Mouse (Mus musculus) G1E (cell line): ENCODE measurements around the gene Rnf152. TPM values are rescaled to one million over a fixed set of nuclear protein-coding genes. Genes with fewer than 3 reads are reported as not detected.

ENCODE experiments used
- ATAC-seq: 2 replicates; pipeline ENCODE4 v1.8.0; 2016; ENCODE audit warnings: mild to moderate bottlenecking; ENCODE audit not compliant: insufficient number of reproducible peaks, poor library complexity, low FRiP score, severe bottlenecking; ENCODE audit errors: extremely low read depth
- DNase-seq: peaks from one replicate; pipeline ENCODE4 v3.0.0; 2012; ENCODE audit warnings: low spot score
- H3K27me3 ChIP-seq: 2 replicates; pipeline ENCODE4 v1.6.1; 2012; ENCODE audit warnings: mild to moderate bottlenecking, low read length, inconsistent platforms; ENCODE audit not compliant: insufficient read depth
- H3K36me3 ChIP-seq: replicated peaks from 2 replicates; pipeline ENCODE3; 2012; ENCODE audit warnings: mild to moderate bottlenecking, inconsistent platforms
- H3K4me1 ChIP-seq: 2 replicates; pipeline ENCODE4 v1.6.1; 2012; ENCODE audit warnings: low read depth, low read length, inconsistent platforms, mixed read lengths; ENCODE audit not compliant: insufficient read depth
- H3K4me3 ChIP-seq: 2 replicates; pipeline ENCODE4 v1.5.1; 2012; ENCODE audit warnings: low read depth, mild to moderate bottlenecking, inconsistent platforms, low read length, moderate library complexity, mixed read lengths
- H3K9me3 ChIP-seq: replicated peaks from 2 replicates; pipeline ENCODE4 v1.6.1; 2012; ENCODE audit warnings: inconsistent platforms
- CTCF ChIP-seq: IDR thresholded peaks from 2 replicates; pipeline ENCODE4 v1.5.1; 2012; ENCODE audit warnings: low read depth, low read length, inconsistent platforms, mixed read lengths
- GATA1 ChIP-seq: IDR thresholded peaks from 2 replicates; pipeline ENCODE4 v1.6.1; 2012; ENCODE audit warnings: borderline replicate concordance, low read length, inconsistent platforms, mixed read lengths
- GATA2 ChIP-seq: IDR thresholded peaks from 2 replicates; pipeline ENCODE4 v1.6.1; 2012; ENCODE audit warnings: low read depth, low read length, inconsistent platforms, borderline replicate concordance
- POLR2AphosphoS5 ChIP-seq: IDR thresholded peaks from 2 replicates; pipeline ENCODE4 v1.6.1; 2012; ENCODE audit warnings: low read depth, low read length, inconsistent platforms; ENCODE audit not compliant: insufficient replicate concordance
- TAL1 ChIP-seq: conservative IDR thresholded peaks from 2 replicates; pipeline ENCODE4 v1.6.1; 2012; ENCODE audit warnings: low read depth, low read length, inconsistent platforms, mixed read lengths
- polyA plus RNA-seq: library from polyadenylated mRNA; stranded (reverse); fragments of >175 nt; gene quantifications from 2 replicates; pipeline ENCODE4 v1.2.3, GENCODE M21; 2012
- total RNA-seq, 2 experiments: library from RNA; stranded (forward) in 1 of 2; stranded (reverse) in 1 of 2; fragments of 200-1000 nt in 1 of 2; fragments of >200 nt in 1 of 2; fragmentation: Nextera tagmentation in 1 of 2; gene quantifications; 2 replicates each; pipeline ENCODE4 v1.2.3; 2014 to 2017

The Rnf152 gene
- total and polyA plus RNA-seq, 3 experiments: 0.11 TPM; not detected in 2

- Histone ChIP-seq H3K27me3 (no peaks in the 10 kb centered on the region), H3K4me3 (no peak overlapping the region), H3K4me1 (no peaks in the 10 kb centered on the region), H3K9me3 (peaks cover 33% of the 10 kb centered on the region), H3K36me3 (no peaks in the 10 kb centered on the region)
- ATAC-seq (no peak), DNase-seq (no peak)
- no peak for TF ChIP-seq POLR2AphosphoS5
- no peak for TF ChIP-seq CTCF
- no peak for TF ChIP-seq TAL1
- TF ChIP-seq GATA1: no peak
- no peak for TF ChIP-seq GATA2
These were observed 20.4 kb downstream of the Rnf152 start for GRCm38 (mm10) chr1:105336096-105336495.

- no peak for ATAC-seq
- Histone ChIP-seq H3K9me3 (peaks cover 28% of the 10 kb centered on the region), H3K27me3 (no peaks in the 10 kb centered on the region), H3K4me1 (no peaks in the 10 kb centered on the region), H3K36me3 (no peaks in the 10 kb centered on the region), H3K4me3 (no peak overlapping the region)
- TF ChIP-seq CTCF (no peak), GATA1 (no peak), GATA2 (no peak), TAL1 (no peak), POLR2AphosphoS5 (no peak)
- DNase-seq: no peak
These were observed 24.3 kb downstream of the Rnf152 start for GRCm38 (mm10) chr1:105332087-105332731.

DNA sequence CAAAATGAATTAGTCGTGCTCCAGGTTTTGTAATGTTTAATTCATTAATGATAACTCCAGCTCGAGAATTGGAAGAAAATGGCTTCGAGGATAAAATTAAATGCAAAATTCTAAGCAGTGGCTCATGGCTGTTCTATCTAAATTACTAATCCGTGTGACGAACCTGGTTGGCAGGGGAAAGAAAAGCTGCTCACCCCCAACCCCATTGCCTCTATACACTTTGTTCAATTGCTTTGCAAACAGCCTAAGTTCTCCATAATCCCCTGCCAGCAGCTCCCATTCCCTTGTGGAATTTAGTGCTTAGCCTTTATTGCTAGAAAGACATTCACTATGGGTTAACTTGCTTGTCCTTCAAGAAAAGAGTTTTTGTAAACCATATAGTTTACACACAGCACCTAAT lies 24.9 kb downstream of the Rnf152 start:
- no peak for ATAC-seq
- Histone ChIP-seq H3K36me3 (no peaks in the 10 kb centered on the region), H3K4me3 (no peak overlapping the region), H3K4me1 (no peaks in the 10 kb centered on the region), H3K9me3 (peaks cover 30% of the 10 kb centered on the region), H3K27me3 (no peaks in the 10 kb centered on the region)
- TF ChIP-seq CTCF: no peak
- no peak for TF ChIP-seq GATA1
- TF ChIP-seq TAL1: no peak
- TF ChIP-seq POLR2AphosphoS5: no peak
- TF ChIP-seq GATA2: no peak
- no peak for DNase-seq

DNA sequence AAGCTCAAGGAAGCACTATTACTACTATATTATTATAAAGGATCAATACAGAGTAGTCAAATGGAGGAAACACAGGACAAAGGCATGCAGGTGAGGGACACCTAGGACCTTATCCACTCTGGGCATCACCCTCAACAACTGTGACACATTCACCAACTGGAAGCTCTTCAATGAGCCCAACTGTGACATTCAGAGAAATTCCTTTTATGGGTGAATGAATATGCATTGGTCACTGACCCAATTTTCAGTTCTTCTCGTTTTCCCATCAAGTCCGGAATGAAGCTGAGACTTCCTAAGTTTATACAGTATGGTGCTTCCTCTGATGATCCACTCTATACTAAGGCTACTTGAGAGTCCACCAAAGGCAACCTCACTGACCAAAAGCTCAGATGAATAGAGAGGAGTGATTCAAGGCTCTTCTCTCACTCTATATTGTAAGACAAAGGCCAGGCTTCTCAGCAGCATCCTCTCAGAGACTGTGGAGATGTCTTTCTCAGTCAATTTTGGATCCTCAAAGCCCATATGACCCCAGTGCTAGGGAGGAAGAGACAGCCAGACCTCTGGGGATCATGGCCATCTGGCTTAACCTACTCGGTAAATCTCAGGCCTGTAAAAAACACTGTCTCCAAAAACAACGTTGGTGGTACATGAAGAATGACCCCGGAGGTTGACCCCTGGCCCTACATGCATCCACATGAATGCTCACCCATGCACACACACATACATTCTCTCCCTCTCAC lies 25.8 kb downstream of the Rnf152 start:
- no peaks in the 10 kb centered on the region for H3K36me3 ChIP-seq
- H3K27me3 ChIP-seq: no peaks in the 10 kb centered on the region
- DNase-seq: no peak
- TF ChIP-seq POLR2AphosphoS5 (no peak), TAL1 (no peak), GATA2 (no peak), CTCF (no peak), GATA1 (no peak)
- H3K4me3 ChIP-seq: no peak overlapping the region
- H3K4me1 ChIP-seq: no peaks in the 10 kb centered on the region
- H3K9me3 ChIP-seq: peaks cover 26% of the 10 kb centered on the region
- no peak for ATAC-seq

DNA sequence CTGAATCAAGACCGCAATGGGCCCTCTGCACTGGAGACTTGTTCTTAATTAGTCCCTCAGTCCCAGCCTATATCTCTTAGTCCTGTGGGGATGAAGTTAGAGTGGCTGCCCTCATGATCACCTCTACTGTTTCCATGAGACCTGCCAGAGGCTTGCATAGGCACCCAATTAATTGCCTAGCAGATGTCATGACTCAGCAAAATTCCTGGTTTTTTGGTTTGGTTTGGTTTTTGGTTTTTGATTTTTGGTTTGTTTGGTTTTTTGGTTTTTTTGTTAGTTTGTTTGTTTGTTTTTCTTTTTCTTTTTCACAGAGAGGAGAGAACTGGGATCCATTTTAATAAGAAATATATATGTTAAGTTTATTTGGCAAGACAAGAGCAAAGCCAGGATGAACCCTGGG lies 28.7 kb downstream of the Rnf152 start:
- no peaks in the 10 kb centered on the region for H3K4me1 ChIP-seq
- no peak for TF ChIP-seq GATA2
- TF ChIP-seq GATA1: no peak
- TF ChIP-seq TAL1: no peak
- TF ChIP-seq POLR2AphosphoS5: no peak
- no peak for TF ChIP-seq CTCF
- no peak for ATAC-seq
- H3K4me3 ChIP-seq: no peak overlapping the region
- H3K9me3 ChIP-seq: peaks cover 29% of the 10 kb centered on the region
- no peak for DNase-seq
- H3K27me3 ChIP-seq: no peaks in the 10 kb centered on the region
- no peaks in the 10 kb centered on the region for H3K36me3 ChIP-seq

GRCm38 (mm10) chr1:105324636-105325035 lies 31.9 kb downstream of the Rnf152 start:
- no peak for ATAC-seq
- H3K36me3 ChIP-seq: no peaks in the 10 kb centered on the region
- no peak for DNase-seq
- H3K9me3 ChIP-seq: peaks cover 37% of the 10 kb centered on the region
- H3K4me1 ChIP-seq: no peaks in the 10 kb centered on the region
- no peak for TF ChIP-seq GATA1
- TF ChIP-seq POLR2AphosphoS5: no peak
- no peak for TF ChIP-seq TAL1
- no peak for TF ChIP-seq GATA2
- no peak for TF ChIP-seq CTCF
- no peaks in the 10 kb centered on the region for H3K27me3 ChIP-seq
- no peak overlapping the region for H3K4me3 ChIP-seq
